Mouse (Mus musculus) retina, postnatal 1 day (tissue): ENCODE results near the gene Macrod1.
"Not testable (repeated sequence)": the region's sequence is repeated elsewhere in the genome, so short reads cannot be mapped to it uniquely, and the experiment has no call there.

Experiments used
- DNase-seq: peaks from one replicate; pipeline ENCODE4 v3.0.0-alpha.2; 2012

The Macrod1 gene

GRCm38 (mm10) chr19:7056248-7057087 lies at the start of gene Macrod1:
TSS of gene Macrod1 (plus strand) at chr19:7056810.
- DNase-seq: peak; percentile 85

- DNase-seq: no peak
Measured at GRCm38 (mm10) chr19:7006892-7007593, 49.6 kb upstream of the Macrod1 start.

GRCm38 (mm10) chr19:7012426-7012825 lies 44.2 kb upstream of the Macrod1 start:
- no peak for DNase-seq

- no peak for DNase-seq
Measured at GRCm38 (mm10) chr19:7013984-7014383, 42.6 kb upstream of the Macrod1 start.

- DNase-seq: no peak
Measured at GRCm38 (mm10) chr19:7014481-7015135, 42.0 kb upstream of the Macrod1 start.

- no peak for DNase-seq
Measured at GRCm38 (mm10) chr19:7017541-7018457, 38.8 kb upstream of the Macrod1 start.

- no peak for DNase-seq
Measured at GRCm38 (mm10) chr19:7018546-7018945, 38.1 kb upstream of the Macrod1 start.

- DNase-seq: no peak
Measured at GRCm38 (mm10) chr19:7019191-7019590, 37.4 kb upstream of the Macrod1 start, which contains the start of gene Fermt3. TSS of gene Fermt3 (minus strand) at chr19:7019469.

- DNase-seq: peak; percentile 72
Measured at GRCm38 (mm10) chr19:7020224-7020641, 36.4 kb upstream of the Macrod1 start.

GRCm38 (mm10) chr19:7029531-7029930 lies 27.1 kb upstream of the Macrod1 start:
- DNase-seq: no peak

- no peak for DNase-seq
Measured at GRCm38 (mm10) chr19:7034006-7034405, 22.6 kb upstream of the Macrod1 start.

- peak; percentile 75 for DNase-seq
Measured at GRCm38 (mm10) chr19:7039088-7039720, 17.4 kb upstream of the Macrod1 start.

GRCm38 (mm10) chr19:7039841-7040636 lies 16.6 kb upstream of the Macrod1 start, which contains the start of gene Stip1:
TSS of gene Stip1 (minus strand) at chr19:7039967.
- peak; percentile 100 for DNase-seq

- no peak for DNase-seq
Measured at GRCm38 (mm10) chr19:7040637-7041130, 15.9 kb upstream of the Macrod1 start.

GRCm38 (mm10) chr19:7041171-7041570 lies 15.4 kb upstream of the Macrod1 start:
- no peak for DNase-seq

GRCm38 (mm10) chr19:7044279-7044678 lies 12.3 kb upstream of the Macrod1 start:
- no peak for DNase-seq

- no peak for DNase-seq
Measured at GRCm38 (mm10) chr19:7044706-7045105, 11.9 kb upstream of the Macrod1 start.

GRCm38 (mm10) chr19:7053382-7053781 lies 3.2 kb upstream of the Macrod1 start:
- DNase-seq: not testable (repeated sequence)

- no peak for DNase-seq
Measured at GRCm38 (mm10) chr19:7054772-7055171, 1.8 kb upstream of the Macrod1 start.

- no peak for DNase-seq
Measured at GRCm38 (mm10) chr19:7055173-7055572, 1.4 kb upstream of the Macrod1 start.
